Mouse (Mus musculus) megakaryocyte, adult 5-6 weeks (primary cell): Measurements from ENCODE around the gene Defb13. TPM values are rescaled to one million over a fixed set of nuclear protein-coding genes. Genes with fewer than 3 reads are reported as not detected.
"Not testable (repeated sequence)": the region's sequence is repeated elsewhere in the genome, so short reads cannot be mapped to it uniquely, and the experiment has no call there.

Experiments
- ATAC-seq: 2 replicates; pipeline ENCODE4 v1.8.0; 2016; ENCODE audit warnings: mild to moderate bottlenecking, inconsistent platforms; ENCODE audit not compliant: poor library complexity, severe bottlenecking
- total RNA-seq, 2 experiments: library from RNA; stranded (forward) in 1 of 2; stranded (reverse) in 1 of 2; fragments of 153-499, 151-499 nt in 1 of 2; fragments of 221-1000, 200-1000 nt in 1 of 2; gene quantifications; 2 replicates each; pipeline versions ENCODE4 v1.2.3 to v1.2.4; 2015 to 2017

Defb13 gene
- not detected in 2 replicates for total RNA-seq (2015)
- total RNA-seq (2017), result not detected in 2 replicates

DNA sequence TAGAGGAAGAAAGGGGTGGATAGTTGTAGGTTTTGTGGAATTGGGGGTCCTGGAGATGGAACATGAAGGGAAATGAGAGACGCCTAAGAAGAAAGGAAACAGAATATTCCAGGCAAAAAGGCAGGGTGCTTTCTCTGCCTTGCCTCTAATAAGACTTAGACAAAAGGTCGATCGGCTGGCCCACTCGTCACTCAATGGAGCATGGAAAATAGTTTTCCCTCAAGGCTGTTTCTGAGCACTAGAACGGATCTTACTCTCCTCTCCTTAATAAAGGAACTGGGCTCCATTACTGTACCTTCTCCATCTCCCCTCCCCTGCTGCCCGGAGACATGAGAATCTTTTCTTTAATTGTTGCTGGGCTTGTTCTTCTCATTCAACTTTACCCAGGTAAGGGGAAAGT lies at the start of gene Defb13:
TSS of gene Defb13 (plus strand) at position 301 of the 400 bp plus-strand sequence.
- no peak for ATAC-seq

DNA sequence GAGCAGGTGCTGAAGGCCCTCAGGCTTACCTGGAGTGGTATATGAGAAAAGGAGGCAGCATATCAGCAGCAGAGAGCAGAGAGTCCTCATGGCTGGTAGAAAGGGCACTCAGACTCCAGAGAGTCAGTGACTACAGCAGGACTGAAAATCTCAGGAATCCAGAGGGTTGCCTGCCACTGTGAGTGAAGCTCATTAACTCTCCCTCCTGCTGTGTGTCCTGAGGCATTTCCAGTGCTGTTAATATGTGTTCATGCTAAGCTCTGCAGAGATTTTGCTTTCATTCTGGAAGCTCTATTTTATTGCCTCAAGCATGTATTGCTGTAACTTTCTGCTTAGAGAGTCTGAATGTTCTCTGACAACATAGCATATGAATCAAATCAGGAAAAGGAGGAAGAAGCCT lies 40.3 kb upstream of the Defb13 start, which contains the start of gene Defb11:
TSS of gene Defb11 (minus strand) at position 123 of the 400 bp plus-strand sequence.
- ATAC-seq, result not testable (repeated sequence)

DNA sequence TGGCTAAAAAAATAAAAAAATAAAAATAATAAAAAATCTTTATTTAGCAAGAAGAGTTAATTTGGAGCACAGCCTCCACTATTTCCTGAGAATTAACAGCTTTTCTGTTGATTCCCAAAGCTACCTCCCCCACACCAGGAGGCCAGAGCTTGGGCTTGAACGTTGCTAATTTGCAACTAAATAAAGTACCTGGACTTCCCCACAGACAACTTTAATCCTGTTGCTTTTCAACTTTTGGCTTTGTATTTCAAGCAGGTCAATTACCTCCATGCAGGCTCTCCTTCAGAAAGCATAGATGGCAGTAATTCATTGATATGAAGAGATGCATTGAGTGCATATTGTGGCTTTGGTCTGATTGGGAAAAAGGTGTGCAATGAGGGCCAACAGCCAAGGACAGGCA lies 34.6 kb upstream of the Defb13 start:
- ATAC-seq, result no peak

DNA sequence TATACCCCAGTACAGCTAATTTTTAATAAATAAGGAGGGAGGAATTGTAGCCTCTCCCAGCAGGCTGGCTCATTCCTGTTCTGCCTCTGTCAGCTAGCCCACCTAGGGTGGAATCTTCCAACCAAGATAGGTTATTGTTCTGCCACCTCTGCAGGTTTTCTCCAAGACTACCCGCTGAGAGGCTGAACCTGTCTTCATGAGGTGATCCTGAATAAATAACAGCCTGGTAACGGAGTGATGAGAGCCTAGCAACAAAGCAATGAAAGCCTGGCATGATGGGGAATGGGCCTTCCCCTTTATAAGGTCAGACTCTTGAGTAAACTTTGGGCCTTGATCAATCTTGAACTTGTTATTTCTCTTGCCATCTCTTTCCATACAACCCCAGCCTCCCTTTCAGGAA lies 34.0 kb upstream of the Defb13 start:
- ATAC-seq, result no peak

DNA sequence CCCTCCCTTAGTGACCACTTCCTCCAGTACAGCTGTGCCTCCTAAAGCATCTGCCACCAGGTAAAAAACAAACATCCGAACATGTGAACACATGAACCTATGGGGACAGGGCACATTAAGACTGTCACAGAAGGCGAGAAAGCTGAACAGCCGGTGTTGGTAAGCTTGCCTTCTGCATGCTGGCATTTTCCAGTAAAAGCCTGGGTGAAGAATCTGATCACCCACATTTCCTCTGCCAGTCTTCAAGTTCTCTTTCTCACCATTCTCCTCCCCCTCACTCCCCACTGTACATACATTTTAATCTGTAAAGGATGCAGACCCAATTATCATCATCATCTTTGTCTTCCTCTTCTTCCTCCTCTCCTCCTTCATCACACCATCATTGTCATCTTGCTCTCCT lies 30.9 kb upstream of the Defb13 start:
- no peak for ATAC-seq

DNA sequence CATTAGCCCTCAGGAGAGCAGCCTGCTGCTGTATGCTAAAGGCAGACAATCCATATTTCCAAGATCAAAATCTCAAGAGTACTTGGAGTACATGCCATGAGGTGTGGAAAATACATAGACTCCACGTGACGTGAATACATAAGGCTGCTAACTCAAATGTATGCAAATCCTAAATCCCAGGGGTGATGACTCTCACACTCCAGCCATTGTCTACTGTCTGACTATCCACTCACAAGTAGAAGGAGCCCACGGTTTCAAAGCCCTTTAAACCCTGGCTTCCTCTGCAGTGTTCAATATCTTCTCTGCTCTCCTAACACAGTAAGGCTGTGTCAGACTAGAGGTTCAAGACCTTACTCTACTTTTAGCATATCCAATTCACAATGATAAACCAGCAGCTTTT lies 15.8 kb upstream of the Defb13 start:
- ATAC-seq, result not testable (repeated sequence)

DNA sequence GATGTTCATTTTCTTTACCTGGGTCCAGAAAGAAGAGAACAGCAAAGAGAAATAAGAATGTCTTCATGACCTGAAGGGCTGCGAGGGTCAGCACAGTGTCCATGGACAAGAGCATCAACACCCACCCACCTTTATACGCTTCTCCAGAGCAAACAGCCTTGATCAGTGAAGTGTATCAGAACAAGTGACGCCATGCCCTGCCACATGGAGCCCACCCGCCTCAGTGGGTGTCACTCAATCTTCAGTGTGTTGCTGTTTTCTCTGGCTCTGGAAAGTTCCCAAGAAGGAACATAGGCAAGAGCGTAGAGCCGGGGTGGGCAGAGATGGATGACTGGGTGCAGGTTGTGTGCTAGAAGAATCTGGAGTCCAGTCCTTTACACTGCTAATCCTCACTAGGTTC lies 14.0 kb upstream of the Defb13 start, which contains the start of gene Defb15:
TSS of gene Defb15 (minus strand) at position 101 of the 400 bp plus-strand sequence.
- no peak for ATAC-seq

DNA sequence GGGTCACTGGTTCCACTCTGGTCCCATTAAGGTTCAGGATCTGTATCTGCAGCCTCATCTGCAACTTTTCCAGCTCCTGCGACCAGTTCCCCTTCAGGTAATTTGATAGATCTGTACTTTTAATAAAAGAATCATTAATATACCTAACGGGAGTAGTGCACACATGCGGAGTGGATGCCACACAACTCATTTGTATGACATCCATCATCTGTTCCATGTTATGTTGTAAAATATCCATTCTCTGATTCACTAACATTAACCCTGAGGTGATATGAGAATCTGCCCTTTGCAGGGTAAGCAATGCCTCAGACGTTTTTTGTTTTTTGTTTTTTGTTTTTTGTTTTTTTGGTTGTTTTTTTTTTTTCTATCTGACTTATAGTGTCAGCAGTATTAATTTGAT lies 8.5 kb upstream of the Defb13 start, which contains the start of gene Defb35:
TSS of gene Defb35 (plus strand) at position 301 of the 400 bp plus-strand sequence.
- ATAC-seq, result not testable (repeated sequence)

DNA sequence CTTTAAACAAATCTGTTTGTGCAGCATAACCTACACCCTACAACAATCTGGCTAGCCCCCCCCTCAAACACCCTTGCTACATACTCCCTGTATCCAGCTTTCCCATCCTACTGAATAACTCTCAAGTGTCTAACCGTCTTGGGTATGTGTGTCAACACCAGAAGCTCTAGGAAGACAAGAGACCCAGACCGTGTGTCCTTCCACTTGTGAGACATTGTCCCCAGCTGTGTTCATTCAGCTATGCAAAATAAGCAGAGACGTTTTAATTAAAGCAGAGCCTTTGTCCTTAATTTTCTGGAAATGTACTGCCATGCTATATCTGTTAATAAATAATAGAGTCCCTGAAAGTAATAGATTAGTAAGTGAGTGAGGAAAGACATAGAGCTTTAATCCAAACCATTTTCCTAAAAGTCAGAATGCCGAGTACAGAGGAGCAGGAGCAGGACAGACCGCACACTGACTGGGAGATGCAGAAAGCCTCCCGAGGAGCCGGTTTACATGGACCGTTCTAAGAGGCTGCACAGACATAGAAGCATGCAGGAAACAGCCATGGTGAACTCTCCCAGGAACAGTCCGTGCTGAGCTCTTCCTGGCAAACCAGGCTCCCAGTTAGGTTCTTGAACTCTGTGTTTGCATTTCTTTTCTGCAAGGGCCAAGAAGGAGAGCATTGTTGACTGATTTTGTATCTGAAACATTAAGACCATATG lies 902 bp downstream of the Defb13 start:
- ATAC-seq, result no peak

DNA sequence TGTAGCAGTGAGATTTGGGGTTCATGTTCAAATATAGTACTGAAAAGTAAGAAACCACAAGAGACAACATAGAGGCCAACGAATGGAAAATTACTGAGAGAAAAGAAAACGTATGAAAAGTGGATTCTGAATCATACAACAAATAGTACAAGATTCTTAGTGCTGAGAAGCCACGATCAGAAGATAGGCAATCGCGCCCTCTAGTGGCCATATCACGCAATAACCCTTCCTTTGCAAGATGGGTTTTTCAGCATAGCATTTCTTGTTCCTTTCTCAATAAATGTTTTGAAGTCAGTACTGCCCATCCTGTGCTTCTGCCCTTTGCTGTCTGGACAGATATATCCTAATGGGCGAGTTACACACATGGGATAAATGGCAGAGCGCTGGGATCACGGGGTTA lies 8.8 kb downstream of the Defb13 start:
- no peak for ATAC-seq

DNA sequence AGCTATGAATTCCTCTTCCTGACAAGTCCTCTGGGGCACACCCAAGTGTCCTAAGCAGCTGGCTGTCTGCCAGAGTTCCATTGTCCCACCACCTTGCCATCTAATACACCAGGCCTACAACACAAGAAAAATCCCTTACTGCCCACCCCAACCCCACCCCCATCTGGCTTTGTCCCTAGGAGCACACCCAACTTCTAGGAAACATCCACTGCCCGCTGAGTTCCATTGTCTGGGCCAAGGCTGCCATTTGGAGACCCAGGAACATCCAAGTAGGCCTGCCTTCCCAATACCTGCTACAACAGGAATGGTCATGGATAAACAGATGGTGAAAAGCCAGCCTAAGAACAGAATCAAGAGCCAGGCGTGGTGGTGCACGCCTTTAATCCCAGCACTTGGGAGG lies 9.8 kb downstream of the Defb13 start:
- ATAC-seq, result no peak

DNA sequence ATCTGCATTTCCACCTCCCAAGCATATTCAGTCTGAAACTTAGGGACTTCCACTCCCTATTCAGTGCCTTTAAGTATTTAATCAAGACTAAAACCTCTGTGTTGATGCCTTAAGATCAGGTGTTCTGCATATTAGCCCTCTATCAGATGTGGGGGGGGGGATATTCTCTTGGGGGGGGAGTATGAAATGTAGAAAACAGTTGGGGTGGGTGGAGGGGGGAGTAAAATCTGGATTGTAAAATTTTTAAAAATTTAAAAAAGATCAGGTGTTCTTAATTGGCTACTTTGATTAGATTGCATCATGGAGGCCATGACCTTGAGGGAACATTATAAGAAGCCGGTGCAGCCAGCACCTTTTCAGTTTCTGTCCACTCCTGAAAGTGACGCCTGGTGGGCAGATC lies 11.9 kb downstream of the Defb13 start, which contains the start of gene Fam90a1a:
TSS of gene Fam90a1a (plus strand) at position 301 of the 400 bp plus-strand sequence.
- no peak for ATAC-seq

DNA sequence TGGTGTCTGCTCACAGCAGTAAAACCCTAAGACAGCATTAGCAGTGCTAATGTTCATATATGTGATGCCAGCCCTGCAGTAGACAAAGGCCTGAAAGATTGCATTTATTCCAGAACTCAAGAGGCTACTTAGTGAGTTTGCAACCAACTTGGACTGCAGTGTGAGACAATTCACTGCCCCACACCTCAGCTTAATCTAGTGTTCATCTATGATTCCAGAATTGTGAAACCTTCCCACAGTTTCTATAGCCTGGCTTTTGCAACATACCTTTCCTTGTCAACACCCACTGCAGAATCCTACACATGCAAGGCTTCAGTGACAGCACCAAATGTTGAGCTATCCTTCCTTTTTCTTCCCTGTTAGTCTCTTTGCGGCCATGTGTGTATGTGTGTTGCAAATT lies 20.1 kb downstream of the Defb13 start:
- ATAC-seq, result no peak

DNA sequence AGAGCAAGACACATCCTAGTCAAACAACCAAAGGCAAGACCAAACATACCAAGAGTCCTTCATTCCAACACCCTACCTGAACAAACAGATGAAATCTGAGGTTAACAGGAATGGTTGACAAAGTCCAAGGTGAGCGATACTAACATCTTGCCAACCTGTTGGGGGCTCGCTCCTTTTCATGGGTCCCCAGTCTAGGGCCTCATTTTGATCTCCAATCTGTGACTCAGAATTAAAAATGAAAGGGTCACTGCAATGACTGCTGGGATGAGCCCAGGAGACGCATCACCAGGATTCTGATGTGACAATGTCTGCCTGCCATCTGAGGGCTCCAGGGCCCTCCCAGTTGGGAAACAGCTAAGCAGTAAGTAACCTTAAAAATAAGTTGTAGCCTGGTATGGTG lies 22.9 kb downstream of the Defb13 start, which contains the start of gene Ccdc70:
TSS of gene Ccdc70 (plus strand) at position 301 of the 400 bp plus-strand sequence.
- no peak for ATAC-seq

DNA sequence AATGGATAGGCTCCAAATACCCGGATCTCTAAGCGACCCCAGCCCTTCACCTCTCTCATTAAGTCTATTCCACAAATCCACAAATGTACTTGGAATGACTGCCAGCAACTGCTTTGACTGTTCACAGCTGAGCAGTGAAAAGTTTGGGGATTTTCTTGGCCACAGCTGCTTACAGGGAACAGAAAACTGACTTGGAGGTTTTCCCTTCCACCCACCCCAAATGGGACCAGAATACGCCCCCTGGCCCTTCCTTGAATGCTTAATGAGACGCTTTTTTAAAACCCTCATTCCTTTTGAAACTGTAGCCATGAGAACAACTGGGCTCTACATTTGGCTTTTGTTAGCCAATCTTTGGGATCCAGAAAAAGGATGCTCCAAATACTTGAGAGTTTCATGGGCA lies 31.6 kb downstream of the Defb13 start:
- no peak for ATAC-seq

DNA sequence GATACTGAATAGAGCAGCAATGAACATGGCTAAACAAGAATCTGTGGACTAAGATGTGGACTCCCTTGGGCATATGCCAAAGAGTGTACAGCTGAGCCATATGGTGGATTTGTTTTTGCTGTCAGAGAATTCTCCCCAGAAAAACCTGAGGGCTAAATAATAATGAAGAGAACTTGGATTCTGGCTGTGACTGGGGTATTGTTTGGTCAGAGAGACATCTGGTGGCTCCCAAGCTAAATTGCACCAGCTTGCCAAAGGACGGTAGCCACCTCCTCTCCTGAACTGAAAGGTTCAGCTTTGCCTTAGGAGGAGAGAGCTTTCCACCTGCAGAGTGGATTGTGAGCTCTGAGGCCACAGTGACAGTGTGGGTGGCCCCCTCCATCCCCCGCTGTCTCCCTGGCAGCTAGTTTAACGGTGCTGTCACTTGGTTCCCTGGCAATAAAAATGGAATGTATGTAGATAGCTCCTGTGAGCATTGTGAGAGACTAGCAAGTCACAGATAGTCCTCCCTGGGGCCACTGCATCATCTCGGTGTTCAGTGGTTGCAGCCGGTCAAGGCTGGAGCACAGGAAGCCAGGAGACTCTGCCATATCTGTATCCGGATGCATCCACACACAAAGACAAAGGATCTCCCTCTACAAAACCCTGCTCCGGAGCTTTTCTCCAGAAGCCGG lies 35.2 kb downstream of the Defb13 start:
- no peak for ATAC-seq

DNA sequence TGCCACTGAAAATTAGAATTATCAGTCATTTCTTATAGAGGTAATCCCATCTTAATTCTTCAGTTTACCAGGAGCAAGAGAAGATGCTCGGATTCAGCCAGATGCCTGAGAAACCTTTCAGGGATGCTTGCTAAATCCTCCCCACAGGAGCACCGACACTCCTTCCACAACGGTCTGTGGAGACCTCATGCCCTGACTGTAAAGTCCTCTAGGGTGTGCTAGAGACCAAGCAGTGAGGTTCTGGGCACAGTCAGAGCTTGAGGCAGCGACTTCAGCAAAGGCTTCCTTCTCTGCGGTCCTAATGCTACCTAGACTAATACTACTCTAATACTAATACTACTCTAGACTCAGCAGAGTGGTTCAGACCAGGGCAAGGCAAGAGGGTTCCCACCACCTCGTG lies 45.6 kb downstream of the Defb13 start:
- ATAC-seq, result peak; percentile 43; the same call in 1 of the 2 replicates

DNA sequence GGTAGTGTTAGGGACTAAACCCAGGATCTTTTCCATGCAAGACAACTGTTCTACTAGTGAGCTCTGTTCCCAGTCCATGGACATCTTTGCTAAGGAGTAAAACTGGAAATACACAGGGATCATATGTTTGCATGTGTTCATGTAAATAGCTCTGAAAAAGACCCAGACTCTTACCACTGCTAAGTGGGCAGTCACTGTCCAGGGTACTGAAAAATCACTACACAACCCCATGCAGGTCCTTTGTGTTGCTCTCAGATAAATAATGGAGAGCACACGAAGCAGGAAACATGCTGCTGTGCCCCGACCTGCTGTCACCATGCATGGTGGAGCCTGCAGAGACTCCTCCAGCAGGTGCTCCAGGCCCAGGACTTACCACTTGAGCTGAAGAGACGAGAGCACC lies 48.6 kb downstream of the Defb13 start:
- ATAC-seq, result no peak
